In genomic region chr6:144265004-144265403, GRCm38 (mm10) we compare ENCODE assay signal across 23 mouse cellular contexts.
DNase-seq lines count a peak whose midpoint lies in the region; ATAC-seq and TF ChIP-seq lines count a peak whose summit lies in the region.
"Had no signal": no experiment of that assay in that cellular context is flagged by ENCODE, and none has a peak within 500 bp of the region (broad histone marks: within the 10 kb centered on the region; RNA-seq: fewer than 3 reads in every experiment).

No protein-coding gene starts in this region.

- peak; percentile 42 for DNase-seq in embryo, embryonic 11 days
- DNase-seq in embryo, embryonic 9.5 days (ENCODE audit: extremely low spot score): no peak
- DNase-seq in embryonic facial prominence, embryonic 10.5 days (ENCODE audit: low spot score): no peak
- no peak for DNase-seq in ovary, adult 18-20 months (ENCODE audit: low spot score)
- DNase-seq: adrenal gland, postnatal 14 days; cerebellum, adult 2 months; cerebellum, postnatal 25 days; gastrocnemius, postnatal 14 days; heart, adult 18-20 months; heart, postnatal 36 days; kidney, adult 2 months; left cerebral cortex, postnatal 4 days; lung, adult 2 months; thymus, adult 2 months; thymus, postnatal 4 days had no signal

- H3K4me2 ChIP-seq in intestine, postnatal 0 days (replicated peaks; ENCODE audit: low read depth): no peak overlapping the region
- no peak overlapping the region for H3K4me2 ChIP-seq in intestine, embryonic 16.5 days (ENCODE audit: low read depth, low read length)
- peak overlapping the region; percentile 44; the same call in 1 of the 2 replicates for H3K4me2 ChIP-seq in limb, embryonic 12.5 days
- H3K4me2 ChIP-seq: forebrain, embryonic 15.5 days; liver, embryonic 12.5 days had no signal

- H3K27ac ChIP-seq in intestine, postnatal 0 days (ENCODE audit: low read depth, low read length): no peak overlapping the region
- H3K27ac ChIP-seq in intestine, embryonic 16.5 days (ENCODE audit: low read length): no peak overlapping the region
- peak overlapping the region; percentile 87 for H3K27ac ChIP-seq in embryonic facial prominence, embryonic 10.5 days (replicated peaks)
- H3K27ac ChIP-seq in limb, embryonic 12.5 days: peak overlapping the region; percentile 95
- H3K27ac ChIP-seq: forebrain, embryonic 15.5 days; heart, embryonic 13.5 days; hindbrain, postnatal 0 days; kidney, postnatal 0 days; liver, embryonic 12.5 days had no signal

- TF ChIP-seq CTCF in intestine, postnatal 0 days (IDR thresholded peaks at IDR 0.05; ENCODE audit: low read depth): no peak

- 55% methylated on average over 7 of the region's 7 CpGs for WGBS in intestine, postnatal 0 days
- 64% methylated on average over 7 of the region's 7 CpGs for WGBS in intestine, embryonic 16.5 days
- 46% methylated on average over 7 of the region's 7 CpGs for WGBS in embryonic facial prominence, embryonic 10.5 days
- 39% methylated on average over 7 of the region's 7 CpGs for WGBS in limb, embryonic 12.5 days

- no peaks in the 10 kb centered on the region for H3K36me3 ChIP-seq in intestine, postnatal 0 days (ENCODE audit: control insufficient read depth, insufficient read depth)
- no peaks in the 10 kb centered on the region for H3K36me3 ChIP-seq in intestine, embryonic 16.5 days (ENCODE audit: control insufficient read depth, insufficient read depth, low read length)
- no peaks in the 10 kb centered on the region for H3K36me3 ChIP-seq in embryonic facial prominence, embryonic 10.5 days (replicated peaks)
- H3K36me3 ChIP-seq in limb, embryonic 12.5 days: no peaks in the 10 kb centered on the region
- H3K36me3 ChIP-seq: forebrain, embryonic 15.5 days; heart, embryonic 13.5 days; liver, embryonic 12.5 days had no signal

- H3K4me3 ChIP-seq in intestine, postnatal 0 days (ENCODE audit: low read depth, low read length): no peak overlapping the region
- no peak overlapping the region for H3K4me3 ChIP-seq in intestine, embryonic 16.5 days (ENCODE audit: low read length)
- no peak overlapping the region for H3K4me3 ChIP-seq in embryonic facial prominence, embryonic 10.5 days
- H3K4me3 ChIP-seq in limb, embryonic 12.5 days (replicated peaks): no peak overlapping the region
- H3K4me3 ChIP-seq: forebrain, embryonic 15.5 days; heart, embryonic 13.5 days; liver, embryonic 12.5 days had no signal

- H3K9ac ChIP-seq in intestine, postnatal 0 days (ENCODE audit: low read depth, low read length): no peak overlapping the region
- no peak overlapping the region for H3K9ac ChIP-seq in intestine, embryonic 16.5 days (ENCODE audit: low read depth, low read length)
- no peak overlapping the region for H3K9ac ChIP-seq in limb, embryonic 12.5 days (replicated peaks)
- H3K9ac ChIP-seq: forebrain, embryonic 15.5 days; heart, embryonic 13.5 days; liver, embryonic 12.5 days had no signal

- H3K27me3 ChIP-seq in intestine, postnatal 0 days (replicated peaks; ENCODE audit: control insufficient read depth, insufficient read depth, low read length): no peaks in the 10 kb centered on the region
- no peaks in the 10 kb centered on the region for H3K27me3 ChIP-seq in intestine, embryonic 16.5 days (replicated peaks; ENCODE audit: control insufficient read depth, insufficient read depth, low read length)
- 0 out of 2 replicates have a peak, but pooled peaks cover 4% of the 10 kb centered on the region for H3K27me3 ChIP-seq in embryonic facial prominence, embryonic 10.5 days (replicated peaks; ENCODE audit: low read depth, poor library complexity, severe bottlenecking)
- H3K27me3 ChIP-seq in limb, embryonic 12.5 days: no peaks in the 10 kb centered on the region
- H3K27me3 ChIP-seq: forebrain, embryonic 15.5 days; liver, embryonic 12.5 days had no signal

- H3K9me3 ChIP-seq in intestine, postnatal 0 days (ENCODE audit: control insufficient read depth): no peaks in the 10 kb centered on the region
- no peaks in the 10 kb centered on the region for H3K9me3 ChIP-seq in intestine, embryonic 16.5 days (ENCODE audit: control insufficient read depth, low read length)
- H3K9me3 ChIP-seq in embryonic facial prominence, embryonic 10.5 days: no peaks in the 10 kb centered on the region
- no peaks in the 10 kb centered on the region for H3K9me3 ChIP-seq in limb, embryonic 12.5 days
- H3K9me3 ChIP-seq: forebrain, embryonic 15.5 days; heart, embryonic 13.5 days; liver, embryonic 12.5 days had no signal

- H3K4me1 ChIP-seq in intestine, postnatal 0 days (replicated peaks; ENCODE audit: control insufficient read depth, insufficient read depth, low read length): no peaks in the 10 kb centered on the region
- peaks cover 9% of the 10 kb centered on the region; the same call in 1 of the 2 replicates for H3K4me1 ChIP-seq in intestine, embryonic 16.5 days (ENCODE audit: control insufficient read depth, insufficient read depth, low read length)
- H3K4me1 ChIP-seq in embryonic facial prominence, embryonic 10.5 days: peaks cover 26% of the 10 kb centered on the region
- H3K4me1 ChIP-seq in limb, embryonic 12.5 days (replicated peaks): peaks cover 29% of the 10 kb centered on the region

- peak; percentile 67 for ATAC-seq in intestine, postnatal 0 days
- ATAC-seq in intestine, embryonic 16.5 days: no peak
- no peak for ATAC-seq in limb, embryonic 12.5 days (ENCODE audit: insufficient number of reproducible peaks, insufficient read depth, low FRiP score, low TSS enrichment, low read depth)
- ATAC-seq: forebrain, embryonic 15.5 days; hindbrain, postnatal 0 days; liver, embryonic 12.5 days had no signal

Comparison
In these comparisons a context has a peak if more than half of its experiments do, and no peak if none do; other contexts are left out.
1. H3K27ac ChIP-seq: peak in embryonic facial prominence, embryonic 10.5 days (single experiment) and limb, embryonic 12.5 days (single experiment); none in intestine, postnatal 0 days (single experiment) and intestine, embryonic 16.5 days (single experiment).